Mouse (Mus musculus): ENCODE data around the gene Inpp5a. TPM values are rescaled to one million over a fixed set of nuclear protein-coding genes. Genes with fewer than 3 reads are reported as not detected.

Inpp5a gene
- polyA plus RNA-seq, 1 experiment from 2014 or later = 17.4 TPM

Other genes with a start within 250 kb of the Inpp5a start
- gene Lrrc27, start 176.1 kb upstream of the Inpp5a start, polyA plus RNA-seq (2015; fragmentation: Nextera tagmentation; extraction: Ambion mirVana) = 3.8 and 6.8 TPM in 2 replicates
- gene Stk32c, start 175.8 kb upstream of the Inpp5a start, polyA plus RNA-seq (2015; fragmentation: Nextera tagmentation; extraction: Ambion mirVana) = 2.9 and 3.0 TPM in 2 replicates
- 5.6 and 6.4 TPM in 2 replicates for gene Pwwp2b, start 140.6 kb upstream of the Inpp5a start, polyA plus RNA-seq (2015; fragmentation: Nextera tagmentation; extraction: Ambion mirVana)
- gene Nkx6-2, start 193.7 kb downstream of the Inpp5a start, polyA plus RNA-seq (2015; fragmentation: Nextera tagmentation; extraction: Ambion mirVana) = 9.4 and 9.8 TPM in 2 replicates